Mouse (Mus musculus): ENCODE results near the gene Phka2.

DNA sequence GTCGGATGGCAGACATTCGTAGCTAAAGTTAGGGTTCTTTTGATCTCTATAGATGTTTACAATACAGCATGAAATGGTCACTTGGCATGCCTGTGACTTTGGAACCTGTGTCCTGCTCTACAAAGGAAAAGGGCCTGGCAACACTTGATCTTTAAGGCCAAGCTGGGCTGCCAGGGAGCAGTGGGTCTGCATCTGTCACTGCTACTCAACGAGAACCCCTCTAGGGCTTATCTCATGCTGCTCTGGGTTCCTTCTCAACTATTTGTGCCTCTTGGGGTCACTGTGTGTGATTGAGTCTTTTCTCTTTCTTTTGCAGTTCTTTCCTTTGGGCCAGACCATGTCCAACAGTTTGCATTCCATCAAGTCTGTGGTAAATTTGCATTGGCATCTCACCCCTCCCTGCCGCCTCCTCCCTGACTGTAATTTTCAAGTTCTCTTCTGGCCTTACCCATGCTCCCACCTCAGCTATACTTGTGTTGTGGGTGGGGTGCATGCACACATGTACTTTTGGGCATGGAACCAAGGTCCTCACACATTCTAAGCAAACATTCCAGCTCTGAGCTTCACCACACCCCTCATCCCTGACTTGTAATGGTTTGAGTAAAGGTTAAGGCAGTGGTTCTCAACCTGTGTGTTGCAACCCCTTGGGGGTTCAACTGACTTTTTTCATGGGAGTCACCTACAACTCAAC lies 82.3 kb downstream of the Phka2 start:
- TF ChIP-seq TCF12 (IDR thresholded peaks at IDR 0.05; ENCODE audit: low read depth, low read length), result no peak
- TF ChIP-seq CTCF (IDR thresholded peaks at IDR 0.05 in 2 of 3, conservative IDR thresholded peaks at IDR 0.05 in 1 of 3; ENCODE audit: control insufficient read depth in 1 of 3, insufficient read depth in 1 of 3, low read depth in 2 of 3, low read length in 3 of 3, poor library complexity in 1 of 3, severe bottlenecking in 1 of 3), result no peak
